Mouse (Mus musculus) midbrain, embryonic 10.5 days (tissue): ENCODE data around the gene Rbms3. TPM values are rescaled to one million over a fixed set of nuclear protein-coding genes. Genes with fewer than 3 reads are reported as not detected.

Experiments used
- DNase-seq: peaks from one replicate; pipeline ENCODE4 v3.0.0-alpha.2; 2017; ENCODE audit warnings: low spot score
- H3K27ac ChIP-seq: fragments of 300-500 bp; sonication (generic); replicated peaks from 2 replicates; pipeline ENCODE4 v1.5.1; 2016; ENCODE audit warnings: mild to moderate bottlenecking
- H3K27me3 ChIP-seq: fragments of 300-500 bp; sonication (generic); 2 replicates; pipeline ENCODE4 v1.6.1; 2016; ENCODE audit warnings: low read depth, mild to moderate bottlenecking; ENCODE audit not compliant: poor library complexity, severe bottlenecking
- H3K36me3 ChIP-seq: fragments of 300-500 bp; sonication (generic); 2 replicates; pipeline ENCODE4 v1.6.1; 2016; ENCODE audit warnings: mild to moderate bottlenecking, moderate library complexity
- H3K4me1 ChIP-seq: fragments of 300-500 bp; sonication (generic); 2 replicates; pipeline ENCODE4 v1.6.1; 2016
- H3K4me3 ChIP-seq: fragments of 300-500 bp; sonication (generic); 2 replicates; pipeline ENCODE4 v1.5.1; 2016; ENCODE audit warnings: mild to moderate bottlenecking, moderate library complexity
- H3K9me3 ChIP-seq: fragments of 300-500 bp; sonication (generic); replicated peaks from 2 replicates; pipeline ENCODE4 v1.6.1; 2016; ENCODE audit warnings: mild to moderate bottlenecking
- WGBS: fragments of 180-500 bp; shearing (Covaris S2); methylation state at CpG from one replicate; pipeline ENCODE4 v1.1.7; 2016; 5-methylcytosine and 5-hydroxymethylcytosine counted together
- polyA plus RNA-seq: library from polyadenylated mRNA; unstranded; fragments of >200 nt; fragmentation: Nextera tagmentation; extraction: Ambion mirVana; gene quantifications from 2 replicates; pipeline ENCODE4 v1.2.1, GENCODE M21; 2016

The Rbms3 gene
- 11.4 and 13.7 TPM in 2 replicates for polyA plus RNA-seq

DNA sequence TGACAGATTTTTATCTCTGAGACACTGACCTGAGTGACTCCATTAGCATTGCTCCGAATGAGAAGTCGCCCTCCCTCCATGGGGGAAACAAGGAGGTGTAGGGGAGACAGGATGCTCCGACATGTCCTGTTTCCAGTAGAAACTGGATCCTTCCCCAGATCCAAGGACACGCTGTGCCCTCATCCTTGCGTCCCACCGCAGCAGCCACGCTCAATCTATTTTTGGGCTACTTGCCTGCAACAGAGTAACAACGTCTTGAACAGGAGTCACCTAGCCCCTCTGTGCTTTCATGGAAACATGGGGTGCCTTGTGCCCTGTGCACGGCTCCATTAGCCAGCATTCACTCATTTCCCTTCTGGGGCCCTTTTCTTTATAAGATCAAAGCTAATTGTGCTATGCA lies at the start of gene Rbms3:
Gene Rbms3 (minus strand): TSS at position 143 of the 400 bp plus-strand sequence.
- Histone ChIP-seq H3K27ac (no peak within 1 kb of the TSS; the same call in 1 of the 2 replicates), H3K4me3 (no peak within 1 kb of the TSS), H3K9me3 (no peaks in the 10 kb centered on the region), H3K4me1 (peaks cover 16% of the 10 kb centered on the region), H3K36me3 (no peaks in the 10 kb centered on the region), H3K27me3 (no peaks in the 10 kb centered on the region)
- 83% methylated on average over 9 of the region's 9 CpGs for WGBS
- no peak for DNase-seq

DNA sequence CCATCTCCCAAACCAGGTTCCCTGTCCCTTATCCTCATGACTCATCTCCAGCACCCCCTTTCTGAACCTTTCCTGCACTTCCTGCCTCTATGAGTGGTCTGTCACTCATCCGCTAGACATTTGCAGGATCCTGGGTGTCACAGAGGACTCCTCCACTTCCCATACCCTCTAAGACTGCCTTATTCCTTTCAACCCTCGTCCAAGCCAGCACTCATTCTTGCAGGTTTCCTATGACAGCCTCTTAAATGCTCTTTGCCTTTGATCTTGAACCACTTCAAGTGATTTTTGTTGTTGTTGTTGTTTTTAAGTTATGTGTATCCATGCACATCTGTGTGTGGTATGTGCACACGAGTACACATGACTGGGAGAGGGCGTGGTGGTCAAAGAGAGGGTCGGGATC lies 43.6 kb upstream of the Rbms3 start:
- no peaks in the 10 kb centered on the region for H3K36me3 ChIP-seq
- 84% methylated on average over 5 of the region's 5 CpGs for WGBS
- no peak overlapping the region for H3K4me3 ChIP-seq
- no peak overlapping the region for H3K27ac ChIP-seq
- no peaks in the 10 kb centered on the region for H3K27me3 ChIP-seq
- no peaks in the 10 kb centered on the region; the same call in 1 of the 2 replicates for H3K9me3 ChIP-seq
- peaks cover 5% of the 10 kb centered on the region; the same call in 1 of the 2 replicates for H3K4me1 ChIP-seq
- DNase-seq, result no peak

DNA sequence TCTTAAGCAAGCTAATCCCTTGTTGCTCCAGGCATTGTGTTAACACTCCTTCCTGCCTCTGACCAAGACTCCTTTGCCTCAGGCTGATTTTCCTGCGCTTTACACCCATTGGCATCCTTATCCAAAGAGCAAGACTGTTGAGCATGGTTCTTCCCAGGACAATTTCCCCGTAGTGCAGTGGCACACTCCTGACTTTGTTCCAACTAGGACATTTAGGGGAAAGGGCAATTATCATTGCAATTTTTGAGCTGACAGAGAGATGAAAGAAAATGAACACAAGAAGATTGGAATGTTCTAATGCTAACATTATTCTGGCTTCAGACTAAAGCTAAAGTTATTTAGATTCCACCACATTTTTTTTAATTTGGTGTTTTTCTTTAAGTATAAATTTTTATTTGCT lies 24.9 kb upstream of the Rbms3 start:
- 89% methylated on average over 2 of the region's 2 CpGs for WGBS
- no peak for DNase-seq
- Histone ChIP-seq H3K36me3 (no peaks in the 10 kb centered on the region), H3K27me3 (no peaks in the 10 kb centered on the region), H3K27ac (no peak overlapping the region), H3K4me3 (no peak overlapping the region), H3K9me3 (no peaks in the 10 kb centered on the region), H3K4me1 (no peaks in the 10 kb centered on the region)

DNA sequence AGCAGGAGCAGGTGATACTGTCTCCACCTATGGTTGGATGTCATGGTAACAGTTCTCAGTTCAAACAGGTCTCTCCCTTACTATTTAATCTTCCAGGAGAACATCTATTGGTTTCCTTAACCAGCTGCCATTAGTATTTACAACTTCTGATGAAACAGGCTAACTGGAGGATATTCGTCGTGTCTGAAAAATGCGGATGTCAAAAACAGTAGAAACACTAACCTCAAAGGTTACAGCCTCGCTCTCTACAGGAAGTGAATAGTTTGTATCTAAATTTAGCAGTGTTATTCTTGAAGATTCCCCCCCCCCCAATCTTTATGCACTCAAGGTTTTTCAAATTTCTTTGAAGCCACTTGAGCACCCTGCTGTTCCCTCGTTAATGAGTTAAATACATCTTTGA lies 23.9 kb upstream of the Rbms3 start:
- no peaks in the 10 kb centered on the region for H3K36me3 ChIP-seq
- no peak overlapping the region for H3K27ac ChIP-seq
- no peaks in the 10 kb centered on the region for H3K4me1 ChIP-seq
- WGBS, result 84% methylated on average over 5 of the region's 5 CpGs
- no peak for DNase-seq
- H3K27me3 ChIP-seq, result no peaks in the 10 kb centered on the region
- no peak overlapping the region for H3K4me3 ChIP-seq
- H3K9me3 ChIP-seq, result no peaks in the 10 kb centered on the region

DNA sequence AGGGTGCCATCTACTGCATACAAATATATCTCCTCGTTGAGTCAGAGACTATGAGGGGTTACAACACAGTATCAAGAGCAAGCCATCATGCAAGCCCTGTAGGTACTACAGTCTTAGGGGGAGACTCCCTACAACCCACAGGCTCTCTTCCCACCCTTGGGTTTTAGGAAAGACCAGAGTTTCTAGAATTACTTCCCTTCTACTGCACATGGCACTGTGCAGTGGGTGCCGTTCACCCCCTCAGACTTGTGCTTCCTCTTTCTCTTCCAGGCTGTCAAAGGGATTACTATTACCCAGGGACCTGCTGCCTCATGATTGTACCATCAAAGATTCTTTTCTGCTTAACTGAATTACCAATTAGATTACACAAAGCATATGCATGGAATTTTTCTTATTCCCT lies 16.4 kb upstream of the Rbms3 start:
- no peak for DNase-seq
- Histone ChIP-seq H3K27me3 (no peaks in the 10 kb centered on the region), H3K9me3 (no peaks in the 10 kb centered on the region), H3K4me1 (no peaks in the 10 kb centered on the region), H3K4me3 (no peak overlapping the region), H3K36me3 (no peaks in the 10 kb centered on the region), H3K27ac (no peak overlapping the region)
- 89% methylated on average over 2 of the region's 2 CpGs for WGBS

DNA sequence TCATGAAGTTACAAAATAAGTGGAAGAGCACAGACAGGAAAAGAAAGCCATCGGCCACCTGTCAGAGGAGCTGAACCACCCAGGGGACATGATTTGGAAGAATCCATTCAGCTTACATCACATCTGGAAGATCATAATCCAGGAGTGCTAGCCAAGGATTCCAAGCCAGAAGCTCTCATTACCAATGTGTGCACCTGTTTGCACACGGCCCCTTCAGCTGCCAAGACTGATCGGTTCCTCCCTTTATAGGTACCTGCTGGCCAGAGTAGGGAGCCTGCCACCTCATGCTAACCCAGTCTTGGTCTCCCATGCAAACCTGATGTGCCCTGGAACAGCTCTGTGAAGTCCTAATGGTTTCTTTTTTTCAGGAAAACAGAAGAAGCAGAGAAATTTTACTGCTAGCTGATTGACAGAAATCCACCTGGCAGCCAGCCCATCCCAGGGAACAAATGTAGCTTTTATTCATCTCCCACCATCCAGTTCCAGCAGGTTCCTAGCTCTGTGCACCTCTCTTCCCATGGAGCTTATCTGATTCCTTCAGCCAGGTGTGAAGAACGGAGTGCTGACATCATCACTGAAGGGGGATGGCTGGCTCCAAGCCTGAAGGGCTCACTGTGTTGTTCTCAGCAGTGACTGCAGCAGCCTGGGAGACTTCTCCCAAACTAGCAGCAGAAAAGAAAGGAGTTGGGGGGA lies 11.5 kb upstream of the Rbms3 start:
- no peaks in the 10 kb centered on the region for H3K36me3 ChIP-seq
- H3K27ac ChIP-seq, result no peak overlapping the region
- no peak for DNase-seq
- H3K27me3 ChIP-seq, result no peaks in the 10 kb centered on the region
- WGBS, result 91% methylated on average over 4 of the region's 4 CpGs
- H3K4me3 ChIP-seq, result no peak overlapping the region
- no peaks in the 10 kb centered on the region for H3K4me1 ChIP-seq
- no peaks in the 10 kb centered on the region for H3K9me3 ChIP-seq

DNA sequence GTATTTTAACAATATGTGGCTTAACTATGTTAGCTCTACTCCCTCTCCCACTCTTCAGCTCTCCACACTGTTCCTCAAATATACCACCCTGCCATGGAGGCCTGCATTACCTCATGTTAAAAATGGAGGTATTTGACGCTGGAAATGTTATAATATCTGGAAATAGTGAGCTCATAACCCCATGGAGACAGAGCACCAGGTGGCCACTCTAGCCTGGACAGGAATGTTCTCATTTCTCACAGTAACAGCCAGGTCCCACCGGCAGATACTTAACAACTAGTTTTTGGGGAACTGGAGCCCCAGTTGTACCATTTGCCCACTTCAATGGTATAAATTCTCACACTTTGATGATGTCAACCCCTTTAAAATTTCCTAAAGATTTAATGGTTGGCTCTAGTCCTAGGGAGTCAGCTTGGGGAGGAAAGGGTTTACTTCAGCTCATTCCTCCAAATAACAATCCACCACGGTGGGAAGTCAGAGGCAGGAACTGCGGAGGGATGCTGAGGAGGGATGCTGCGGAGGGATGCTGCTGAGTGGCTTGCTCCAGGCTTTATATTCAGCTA lies 9.0 kb upstream of the Rbms3 start:
- Histone ChIP-seq H3K27ac (no peak overlapping the region), H3K9me3 (no peaks in the 10 kb centered on the region), H3K4me3 (no peak overlapping the region), H3K27me3 (no peaks in the 10 kb centered on the region), H3K36me3 (no peaks in the 10 kb centered on the region), H3K4me1 (no peaks in the 10 kb centered on the region)
- no peak for DNase-seq
- WGBS, result 83% methylated on average over 5 of the region's 5 CpGs

DNA sequence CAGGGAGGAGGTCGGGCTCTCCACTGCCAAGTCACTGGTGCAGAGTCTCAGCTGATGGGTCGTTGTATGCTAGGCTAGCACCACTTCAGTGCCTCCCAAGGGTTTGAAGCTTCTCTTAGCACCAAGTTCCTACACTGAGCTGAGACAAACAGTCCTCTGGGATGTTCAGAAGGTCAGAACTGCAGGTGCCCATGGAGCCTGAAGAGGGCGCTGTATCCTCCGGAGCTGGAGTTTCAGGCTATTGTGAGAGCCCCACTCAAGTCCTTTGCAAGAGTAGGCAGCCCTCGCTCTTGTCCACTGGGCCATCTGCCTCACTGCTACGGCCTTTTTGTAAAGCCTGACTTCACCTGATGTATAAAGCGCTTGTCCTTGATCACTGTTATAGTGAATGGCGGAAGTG lies 6.8 kb upstream of the Rbms3 start:
- no peak overlapping the region for H3K27ac ChIP-seq

DNA sequence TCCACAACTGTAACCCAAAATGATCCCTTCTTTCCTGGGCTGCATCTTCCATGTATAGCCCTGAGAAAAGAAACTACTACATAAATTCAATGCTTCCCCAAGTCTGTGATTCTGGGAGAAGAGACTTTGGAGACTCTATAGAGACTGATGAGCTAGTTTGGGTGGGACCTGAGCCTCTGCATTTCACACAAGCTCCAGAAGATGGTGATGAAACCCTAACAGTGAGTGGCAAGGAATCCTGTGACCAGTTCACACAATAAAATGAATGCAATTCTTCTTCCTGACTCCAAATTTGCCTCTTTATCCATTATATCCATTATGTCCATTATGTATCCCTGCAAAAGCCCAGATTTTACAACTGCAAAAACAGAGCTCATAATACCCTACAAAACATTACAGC lies 2.5 kb downstream of the Rbms3 start:
- Histone ChIP-seq H3K4me3 (no peak overlapping the region), H3K4me1 (peaks cover 10% of the 10 kb centered on the region), H3K27me3 (no peaks in the 10 kb centered on the region), H3K9me3 (no peaks in the 10 kb centered on the region), H3K27ac (no peak overlapping the region), H3K36me3 (no peaks in the 10 kb centered on the region)
- DNase-seq, result no peak

More for the DNA sequence above, 6.8 kb upstream of the Rbms3 start:
- Histone ChIP-seq H3K4me1 (peaks cover 6% of the 10 kb centered on the region), H3K9me3 (no peaks in the 10 kb centered on the region), H3K36me3 (no peaks in the 10 kb centered on the region), H3K27me3 (no peaks in the 10 kb centered on the region), H3K4me3 (no peak overlapping the region)
- 82% methylated on average over 8 of the region's 8 CpGs for WGBS
- DNase-seq, result no peak

DNA sequence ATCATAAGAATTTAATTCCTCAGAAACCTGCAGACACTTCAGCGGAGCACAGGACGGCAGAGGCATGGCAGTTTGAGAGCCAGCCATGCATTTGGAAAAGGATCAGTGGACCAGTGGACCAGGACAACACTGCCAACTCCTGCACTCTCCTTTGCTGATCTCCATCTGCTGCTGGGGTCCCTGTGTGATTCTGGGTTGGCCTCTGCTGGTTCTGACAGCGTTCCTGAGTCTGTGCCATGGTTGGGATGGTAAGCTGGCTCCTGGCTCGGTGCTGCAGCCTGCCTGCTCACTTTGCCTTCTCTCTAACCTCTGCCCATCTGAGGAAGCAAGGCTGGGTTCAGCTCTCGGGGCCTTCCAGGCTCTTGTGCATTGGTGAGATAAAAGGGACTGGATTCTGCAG lies 28.9 kb downstream of the Rbms3 start:
- Histone ChIP-seq H3K27me3 (no peaks in the 10 kb centered on the region), H3K4me1 (no peaks in the 10 kb centered on the region), H3K9me3 (no peaks in the 10 kb centered on the region), H3K4me3 (no peak overlapping the region), H3K27ac (no peak overlapping the region), H3K36me3 (no peaks in the 10 kb centered on the region)
- DNase-seq, result no peak
- WGBS, result 83% methylated on average over 5 of the region's 5 CpGs

DNA sequence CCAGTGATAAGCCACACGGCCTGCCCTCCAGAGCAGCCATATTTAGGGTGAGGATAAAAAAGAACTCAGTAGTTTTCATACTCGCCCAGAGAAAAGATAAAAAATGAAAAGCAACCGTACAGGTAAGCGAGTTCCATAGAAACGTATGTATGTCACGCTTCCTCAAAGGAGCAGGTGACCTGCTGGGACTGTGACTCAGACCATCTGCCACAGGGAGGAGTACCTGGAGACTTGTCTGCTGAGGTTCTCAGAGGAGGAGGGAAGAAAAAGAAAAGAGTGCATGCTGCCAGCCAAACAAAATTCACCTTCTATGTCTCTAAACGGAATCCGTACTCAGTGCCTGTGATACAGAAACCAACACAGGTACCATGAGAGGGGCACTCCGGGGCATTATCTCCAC lies 30.4 kb downstream of the Rbms3 start:
- Histone ChIP-seq H3K9me3 (no peaks in the 10 kb centered on the region), H3K4me1 (no peaks in the 10 kb centered on the region), H3K27me3 (no peaks in the 10 kb centered on the region), H3K4me3 (no peak overlapping the region), H3K27ac (no peak overlapping the region), H3K36me3 (no peaks in the 10 kb centered on the region)
- DNase-seq, result no peak
- 93% methylated on average over 9 of the region's 9 CpGs for WGBS

DNA sequence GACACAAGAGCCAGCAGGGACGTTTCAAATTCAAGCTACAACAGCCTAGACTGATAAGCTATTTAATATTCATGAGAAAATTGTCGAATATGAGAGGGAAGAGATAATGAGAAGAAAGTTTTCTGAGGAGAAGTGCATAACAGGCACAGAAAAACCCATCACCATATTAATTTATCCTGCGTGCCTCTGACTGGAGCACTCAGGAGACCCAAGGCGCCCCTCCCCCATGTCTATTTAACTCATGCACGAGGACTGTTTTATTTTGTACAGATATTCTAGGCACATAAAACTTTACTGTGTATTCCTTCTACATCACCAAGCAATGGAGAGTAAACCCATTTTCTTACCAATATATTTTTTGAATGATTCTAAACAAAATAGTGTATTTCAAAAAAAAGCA lies 33.6 kb downstream of the Rbms3 start:
- Histone ChIP-seq H3K27ac (no peak overlapping the region), H3K27me3 (no peaks in the 10 kb centered on the region), H3K4me3 (no peak overlapping the region), H3K9me3 (no peaks in the 10 kb centered on the region), H3K4me1 (no peaks in the 10 kb centered on the region), H3K36me3 (no peaks in the 10 kb centered on the region)
- no peak for DNase-seq
- WGBS, result 69% methylated on average over 5 of the region's 5 CpGs

DNA sequence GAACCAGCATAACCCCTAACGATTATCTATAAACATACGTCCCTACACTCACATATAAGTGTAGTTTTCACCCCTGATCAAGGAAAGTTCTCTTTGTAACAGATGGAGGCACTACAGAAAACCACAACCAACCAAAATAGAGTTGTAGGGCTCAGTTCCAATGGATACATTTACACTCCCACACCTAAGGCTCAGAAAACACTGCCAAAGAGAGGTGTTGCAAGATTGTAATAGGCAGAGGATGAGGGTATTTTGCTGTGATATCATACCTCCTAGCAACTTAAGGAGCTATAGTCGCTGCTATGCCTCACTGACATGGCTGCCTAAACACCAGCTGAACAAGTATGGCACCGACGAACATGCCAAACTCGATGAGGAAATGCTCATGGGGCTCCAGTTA lies 44.4 kb downstream of the Rbms3 start:
- Histone ChIP-seq H3K27ac (no peak overlapping the region), H3K27me3 (no peaks in the 10 kb centered on the region), H3K36me3 (no peaks in the 10 kb centered on the region), H3K4me1 (no peaks in the 10 kb centered on the region), H3K9me3 (peaks cover 6% of the 10 kb centered on the region; the same call in 1 of the 2 replicates), H3K4me3 (no peak overlapping the region)
- WGBS, result 91% methylated on average over 6 of the region's 6 CpGs
- no peak for DNase-seq
